Mouse (Mus musculus) C2C12 (cell line): ENCODE data around the gene Ltb4r1. TPM values are rescaled to one million over a fixed set of nuclear protein-coding genes. Genes with fewer than 3 reads are reported as not detected.
A peak's percentile ranks its signal among the peaks of the same experiment; 100 is the strongest.

Source experiments
- H3K27me3 ChIP-seq: one replicate; pipeline ENCODE4 v1.6.1; 2011; ENCODE audit not compliant: control insufficient read depth, insufficient read depth, insufficient read length
- H3K36me3 ChIP-seq: one replicate; pipeline ENCODE4 v1.6.1; 2011; ENCODE audit not compliant: control insufficient read depth, insufficient read depth
- H3K4me3 ChIP-seq: one replicate; pipeline ENCODE4 v1.5.1; 2011; ENCODE audit warnings: mild to moderate bottlenecking, control low read depth; ENCODE audit not compliant: poor library complexity, insufficient read depth, severe bottlenecking
- H3K79me2 ChIP-seq: one replicate; pipeline ENCODE4 v1.6.1; 2011; ENCODE audit not compliant: control insufficient read depth, insufficient read depth
- H3K79me3 ChIP-seq: one replicate; pipeline ENCODE4 v1.6.1; 2011; ENCODE audit warnings: low read depth, control low read depth
- H3ac ChIP-seq: one replicate; pipeline ENCODE3; 2011; ENCODE audit warnings: low read depth; ENCODE audit not compliant: control insufficient read depth, insufficient read length
- CEBPB ChIP-seq: IDR thresholded peaks from one replicate; pipeline ENCODE4 v1.6.1; 2011; ENCODE audit warnings: low read depth, mild to moderate bottlenecking, control low read depth, moderate library complexity
- CTCF ChIP-seq: IDR thresholded peaks from one replicate; pipeline ENCODE4 v1.5.1; 2011; ENCODE audit not compliant: control insufficient read depth, insufficient read depth, insufficient read length
- FOSL1 ChIP-seq: IDR thresholded peaks from one replicate; pipeline ENCODE4 v1.8.0; 2011; ENCODE audit warnings: mild to moderate bottlenecking, low read length; ENCODE audit not compliant: poor library complexity, insufficient read depth, severe bottlenecking
- MAX ChIP-seq: IDR thresholded peaks from one replicate; pipeline ENCODE4 v1.6.1; 2011; ENCODE audit warnings: mild to moderate bottlenecking, control low read depth
- MYOD1 ChIP-seq: IDR thresholded peaks from one replicate; pipeline ENCODE4 v1.6.1; 2011; ENCODE audit warnings: low read depth; ENCODE audit not compliant: control insufficient read depth, insufficient read length
- MYOG ChIP-seq: IDR thresholded peaks from one replicate; pipeline ENCODE4 v1.6.1; 2011; ENCODE audit not compliant: control insufficient read depth, insufficient read length; ENCODE audit errors: extremely low read depth
- USF1 ChIP-seq: IDR thresholded peaks from one replicate; pipeline ENCODE4 v1.6.1; 2011; ENCODE audit warnings: low read depth, mild to moderate bottlenecking, control low read depth, moderate library complexity
- polyA plus RNA-seq: library from polyadenylated mRNA; unstranded; fragments of >200 nt; fragmentation: generic; extraction: Trizol; gene quantifications from one replicate; pipeline ENCODE4 v1.2.1, GENCODE M21; 2012; ENCODE audit warnings: missing spikeins

Gene Ltb4r1
- polyA plus RNA-seq, 1 experiment, result 0.05 TPM

DNA sequence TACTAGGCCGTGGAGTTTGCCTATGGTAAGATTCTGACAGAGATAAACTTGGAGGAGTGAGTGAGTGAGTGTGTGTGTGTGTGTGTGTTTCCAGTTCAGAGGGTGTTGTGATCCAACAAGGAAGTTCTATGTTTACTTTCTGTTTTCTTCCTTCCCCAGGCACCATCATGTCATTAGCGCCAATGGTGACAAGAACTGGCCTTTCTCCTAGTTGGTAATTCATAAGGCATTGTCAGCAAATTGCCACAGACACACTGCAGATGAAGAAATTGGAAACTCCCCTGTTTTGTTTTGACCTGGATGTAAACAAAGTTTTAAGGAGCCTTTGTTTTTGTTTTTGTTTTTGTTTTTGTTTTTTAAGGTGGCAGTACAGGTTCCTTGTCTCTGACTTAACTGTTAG, 27.7 kb downstream of the Ltb4r1 start:
- no peaks in the 10 kb centered on the region for H3K36me3 ChIP-seq
- H3K79me2 ChIP-seq, result no peaks in the 10 kb centered on the region
- no peak for TF ChIP-seq USF1
- no peak for TF ChIP-seq CEBPB
- TF ChIP-seq MAX, result no peak
- TF ChIP-seq MYOD1, result no peak
- no peak for TF ChIP-seq CTCF
- TF ChIP-seq FOSL1, result no peak
- TF ChIP-seq MYOG, result no peak
- H3K4me3 ChIP-seq, result no peak overlapping the region
- no peaks in the 10 kb centered on the region for H3K79me3 ChIP-seq
- H3ac ChIP-seq, result no peak overlapping the region
- no peaks in the 10 kb centered on the region for H3K27me3 ChIP-seq

DNA sequence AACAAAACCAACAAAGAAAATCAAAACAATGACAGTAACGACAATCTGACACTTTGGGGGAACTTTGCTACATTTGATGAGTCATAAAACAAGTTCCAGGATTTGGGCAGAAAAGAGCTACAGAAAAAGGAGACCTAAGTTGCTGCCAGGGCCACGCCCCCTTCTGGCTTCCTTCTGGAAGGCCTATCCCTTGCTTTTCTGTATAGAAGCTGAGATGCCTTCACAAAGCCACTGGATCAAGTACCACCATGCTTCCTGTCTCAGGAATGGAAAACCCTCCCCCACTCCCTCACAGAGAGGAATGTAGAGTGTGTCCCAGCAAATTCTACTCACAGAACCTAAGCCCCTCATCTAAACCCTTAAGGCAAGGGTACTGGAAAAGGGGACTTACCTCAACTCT, 28.2 kb downstream of the Ltb4r1 start:
- Histone ChIP-seq H3ac (no peak overlapping the region), H3K36me3 (no peaks in the 10 kb centered on the region), H3K79me3 (no peaks in the 10 kb centered on the region), H3K4me3 (no peak overlapping the region), H3K27me3 (no peaks in the 10 kb centered on the region), H3K79me2 (no peaks in the 10 kb centered on the region)
- TF ChIP-seq MYOD1, result no peak
- no peak for TF ChIP-seq USF1
- TF ChIP-seq MAX, result no peak
- no peak for TF ChIP-seq CTCF
- no peak for TF ChIP-seq FOSL1
- TF ChIP-seq MYOG, result no peak
- no peak for TF ChIP-seq CEBPB

DNA sequence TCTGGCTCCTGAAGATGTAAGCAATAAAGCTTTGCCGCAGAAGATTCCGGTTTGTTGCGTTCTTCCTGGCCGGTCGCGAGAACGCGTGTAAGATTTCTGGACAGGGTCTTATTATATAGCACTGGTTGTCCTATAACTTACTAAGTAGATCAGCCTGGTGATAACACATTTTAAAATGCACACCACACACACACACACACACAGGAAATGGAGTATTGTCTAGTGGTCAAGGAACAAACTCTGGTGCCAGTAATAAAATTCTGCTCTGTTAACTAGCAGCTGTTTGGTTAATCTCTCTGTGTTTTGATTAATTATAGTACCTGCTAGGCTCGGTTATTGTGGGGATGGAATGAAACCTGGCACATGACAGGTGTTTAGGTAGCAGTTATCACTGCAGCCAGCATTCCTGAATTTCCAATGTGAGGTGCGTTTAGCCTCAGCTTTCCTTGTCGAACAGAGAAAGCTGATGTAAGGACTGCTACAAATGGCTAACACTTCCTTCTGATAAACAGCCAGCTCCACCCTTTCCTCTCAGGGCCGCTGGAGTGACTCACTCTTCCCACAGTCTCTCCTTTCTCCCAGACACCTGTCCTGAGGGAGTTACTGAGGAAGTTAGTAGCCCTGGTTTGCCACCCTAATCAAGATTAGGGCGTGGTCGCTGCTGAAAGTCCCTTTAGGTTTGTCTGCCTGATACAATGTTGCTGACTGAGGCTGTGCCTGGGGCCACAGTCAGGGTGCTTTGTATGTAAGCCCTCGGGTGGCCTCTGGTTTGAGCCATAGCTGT, 29.8 kb downstream of the Ltb4r1 start:
- H3K79me2 ChIP-seq, result no peaks in the 10 kb centered on the region
- no peak overlapping the region for H3ac ChIP-seq
- H3K79me3 ChIP-seq, result no peaks in the 10 kb centered on the region
- no peaks in the 10 kb centered on the region for H3K27me3 ChIP-seq
- no peaks in the 10 kb centered on the region for H3K36me3 ChIP-seq
- TF ChIP-seq FOSL1 (no peak), MYOD1 (peak; percentile 78)
- no peak overlapping the region for H3K4me3 ChIP-seq

DNA sequence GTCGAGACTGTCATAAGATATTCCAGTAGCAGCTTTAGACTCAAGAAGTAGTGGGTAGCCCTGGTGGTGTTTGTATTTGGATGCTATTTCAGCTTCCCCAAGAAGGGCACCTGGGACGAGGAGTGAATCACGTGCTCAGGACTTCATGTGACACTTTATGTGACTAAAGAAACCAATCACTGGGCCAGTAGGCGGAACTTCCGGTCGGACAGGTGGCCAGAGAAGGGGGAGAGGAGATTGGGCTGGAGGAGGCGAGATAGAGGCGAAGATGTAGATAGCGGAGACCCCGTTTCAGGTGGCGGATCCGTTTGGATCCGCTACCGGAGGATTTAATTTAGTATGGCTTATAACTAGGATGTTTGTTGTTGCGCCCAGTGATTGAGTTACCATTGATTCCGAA, 49.1 kb downstream of the Ltb4r1 start:
- H3K79me3 ChIP-seq, result no peaks in the 10 kb centered on the region
- H3K27me3 ChIP-seq, result no peaks in the 10 kb centered on the region
- no peak overlapping the region for H3K4me3 ChIP-seq
- no peaks in the 10 kb centered on the region for H3K36me3 ChIP-seq
- H3K79me2 ChIP-seq, result no peaks in the 10 kb centered on the region
- no peak overlapping the region for H3ac ChIP-seq
- TF ChIP-seq MYOD1 (no peak), FOSL1 (no peak), USF1 (no peak), MYOG (no peak), MAX (no peak), CTCF (no peak), CEBPB (no peak)

DNA sequence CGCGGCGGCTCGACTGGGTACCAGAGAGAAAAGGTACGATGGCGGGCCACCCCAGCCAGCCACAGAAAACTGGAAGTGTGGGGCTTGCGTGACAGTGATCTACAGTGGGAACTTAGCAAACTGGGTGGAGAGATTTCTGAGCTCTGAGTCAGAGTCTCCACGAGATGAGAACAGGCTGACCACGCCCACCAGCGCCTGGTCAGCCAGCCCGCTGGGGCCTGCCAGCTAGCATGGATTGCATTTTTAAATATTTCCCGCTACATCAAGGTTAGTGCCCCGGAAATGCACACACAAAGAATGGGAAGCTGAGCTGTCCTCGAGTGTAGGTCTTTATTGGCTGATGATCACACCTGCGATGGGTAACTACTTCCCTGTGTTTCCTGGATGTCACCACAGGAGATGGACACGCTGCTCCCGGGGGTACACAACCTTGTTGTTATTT, 49.6 kb downstream of the Ltb4r1 start:
- Histone ChIP-seq H3K36me3 (no peaks in the 10 kb centered on the region), H3K4me3 (no peak overlapping the region), H3K79me2 (no peaks in the 10 kb centered on the region), H3K79me3 (no peaks in the 10 kb centered on the region), H3K27me3 (no peaks in the 10 kb centered on the region), H3ac (no peak overlapping the region)
- TF ChIP-seq FOSL1 (no peak), MYOG (no peak), CEBPB (no peak), MAX (no peak), USF1 (no peak), CTCF (no peak), MYOD1 (no peak)

Other genes starting within 250 kb of the Ltb4r1 start
- not detected for gene Nrl, start 241.0 kb upstream of the Ltb4r1 start, polyA plus RNA-seq
- 87.9 TPM for gene Pck2, start 225.7 kb upstream of the Ltb4r1 start, polyA plus RNA-seq
- 15.8 TPM for gene Dcaf11, start 206.0 kb upstream of the Ltb4r1 start, polyA plus RNA-seq
- 0.16 TPM for gene A730061H03Rik, start 205.6 kb upstream of the Ltb4r1 start, polyA plus RNA-seq
- 0.40 TPM for gene Fitm1, start 190.3 kb upstream of the Ltb4r1 start, polyA plus RNA-seq
- 63.7 TPM for gene Psme1, start 187.8 kb upstream of the Ltb4r1 start, polyA plus RNA-seq
- gene Emc9, start 180.7 kb upstream of the Ltb4r1 start, polyA plus RNA-seq, result 7.5 TPM
- 110 TPM for gene Psme2, start 174.8 kb upstream of the Ltb4r1 start, polyA plus RNA-seq
- 9.4 TPM for gene Rnf31, start 174.3 kb upstream of the Ltb4r1 start, polyA plus RNA-seq
- 3.3 TPM for gene Irf9, start 162.4 kb upstream of the Ltb4r1 start, polyA plus RNA-seq
- not detected for gene Rec8, start 147.9 kb upstream of the Ltb4r1 start, polyA plus RNA-seq
- gene Ipo4, start 130.0 kb upstream of the Ltb4r1 start, polyA plus RNA-seq, result 113 TPM
- 0.13 TPM for gene Gm49378, start 128.1 kb upstream of the Ltb4r1 start, polyA plus RNA-seq
- 72.9 TPM for gene Tm9sf1, start 122.2 kb upstream of the Ltb4r1 start, polyA plus RNA-seq
- gene Tssk4, start 115.8 kb upstream of the Ltb4r1 start, polyA plus RNA-seq, result 0.43 TPM
- 16.5 TPM for gene Mdp1, start 105.5 kb upstream of the Ltb4r1 start, polyA plus RNA-seq
- 23.8 TPM for gene Gmpr2, start 94.0 kb upstream of the Ltb4r1 start, polyA plus RNA-seq
- gene Nedd8, start 93.8 kb upstream of the Ltb4r1 start, polyA plus RNA-seq, result 478 TPM
- 24.4 TPM for gene Tinf2, start 84.1 kb upstream of the Ltb4r1 start, polyA plus RNA-seq
- 0.07 TPM for gene Tgm1, start 52.0 kb upstream of the Ltb4r1 start, polyA plus RNA-seq
- gene Rabggta, start 43.7 kb upstream of the Ltb4r1 start, polyA plus RNA-seq, result 11.9 TPM
- 63.7 TPM for gene Dhrs1, start 20.3 kb upstream of the Ltb4r1 start, polyA plus RNA-seq
- 38.6 TPM for gene Nop9, start 20.3 kb upstream of the Ltb4r1 start, polyA plus RNA-seq
- 0.05 TPM for gene Cideb, start 7.5 kb upstream of the Ltb4r1 start, polyA plus RNA-seq
- 0.09 TPM for gene Ltb4r2, start 4.5 kb upstream of the Ltb4r1 start, polyA plus RNA-seq
- gene Adcy4, start 18.1 kb downstream of the Ltb4r1 start, polyA plus RNA-seq, result 0.02 TPM
- gene Ripk3, start 22.9 kb downstream of the Ltb4r1 start, polyA plus RNA-seq, result 0.55 TPM
- 1.2 TPM for gene Nfatc4, start 57.2 kb downstream of the Ltb4r1 start, polyA plus RNA-seq
- gene Nynrin, start 88.0 kb downstream of the Ltb4r1 start, polyA plus RNA-seq, result 0.13 TPM
- gene Cbln3, start 118.4 kb downstream of the Ltb4r1 start, polyA plus RNA-seq, result 0.05 TPM
- gene Khnyn, start 119.0 kb downstream of the Ltb4r1 start, polyA plus RNA-seq, result 3.6 TPM
- 4.7 TPM for gene Sdr39u1, start 134.3 kb downstream of the Ltb4r1 start, polyA plus RNA-seq
- 0.90 TPM for gene Cma1, start 178.7 kb downstream of the Ltb4r1 start, polyA plus RNA-seq
- not detected for gene Cma2, start 185.0 kb downstream of the Ltb4r1 start, polyA plus RNA-seq